Mouse (Mus musculus): ENCODE results near the gene Adamts12. TPM values are rescaled to one million over a fixed set of nuclear protein-coding genes. Genes with fewer than 3 reads are reported as not detected.

Adamts12 gene
- polyA plus RNA-seq (2012; rRNA removed), result 0.29 and 0.35 TPM in 2 replicates

- Histone ChIP-seq H3K27me3 (ENCODE audit: control insufficient read depth, insufficient read depth, low read length) (no peaks in the 10 kb centered on the region), H3K4me1 (replicated peaks; ENCODE audit: control insufficient read depth, insufficient read depth, low read length) (no peaks in the 10 kb centered on the region), H3K27ac (ENCODE audit: control insufficient read depth, insufficient read depth, low read length) (no peak within 1 kb of the TSS), H3K4me3 (ENCODE audit: control insufficient read depth, insufficient read depth, low read length) (no peak within 1 kb of the TSS), H3K36me3 (ENCODE audit: control insufficient read depth, insufficient read depth, low read length) (no peaks in the 10 kb centered on the region)
- 9% methylated on average over 25 of the region's 25 CpGs for WGBS
- no peak for DNase-seq
- TF ChIP-seq POLR2A (IDR thresholded peaks at IDR 0.05; ENCODE audit: control insufficient read depth, extremely low read depth, insufficient read depth, low read length, poor library complexity) (no peak), CTCF (IDR thresholded peaks at IDR 0.05; ENCODE audit: borderline replicate concordance, control insufficient read depth, extremely low read depth, insufficient read depth, low read length, poor library complexity) (no peak)
Observed at GRCm38 (mm10) chr15:11064558-11065411, at the start of gene Adamts12. Gene Adamts12 (plus strand): TSS chr15:11064790.

- Histone ChIP-seq H3K4me1 (replicated peaks; ENCODE audit: control insufficient read depth, insufficient read depth, low read length) (no peaks in the 10 kb centered on the region), H3K4me3 (ENCODE audit: control insufficient read depth, insufficient read depth, low read length) (no peak overlapping the region), H3K36me3 (ENCODE audit: control insufficient read depth, insufficient read depth, low read length) (no peaks in the 10 kb centered on the region), H3K27me3 (ENCODE audit: control insufficient read depth, insufficient read depth, low read length) (no peaks in the 10 kb centered on the region), H3K27ac (ENCODE audit: control insufficient read depth, insufficient read depth, low read length) (no peak overlapping the region)
- TF ChIP-seq POLR2A (IDR thresholded peaks at IDR 0.05; ENCODE audit: control insufficient read depth, extremely low read depth, insufficient read depth, low read length, poor library complexity) (no peak), CTCF (IDR thresholded peaks at IDR 0.05; ENCODE audit: borderline replicate concordance, control insufficient read depth, extremely low read depth, insufficient read depth, low read length, poor library complexity) (no peak)
- whole genome bisulfite sequencing, result 74% methylated on average over 2 of the region's 2 CpGs
- DNase-seq, result no peak
Observed at GRCm38 (mm10) chr15:11014931-11015330, 49.7 kb upstream of the Adamts12 start.

DNA sequence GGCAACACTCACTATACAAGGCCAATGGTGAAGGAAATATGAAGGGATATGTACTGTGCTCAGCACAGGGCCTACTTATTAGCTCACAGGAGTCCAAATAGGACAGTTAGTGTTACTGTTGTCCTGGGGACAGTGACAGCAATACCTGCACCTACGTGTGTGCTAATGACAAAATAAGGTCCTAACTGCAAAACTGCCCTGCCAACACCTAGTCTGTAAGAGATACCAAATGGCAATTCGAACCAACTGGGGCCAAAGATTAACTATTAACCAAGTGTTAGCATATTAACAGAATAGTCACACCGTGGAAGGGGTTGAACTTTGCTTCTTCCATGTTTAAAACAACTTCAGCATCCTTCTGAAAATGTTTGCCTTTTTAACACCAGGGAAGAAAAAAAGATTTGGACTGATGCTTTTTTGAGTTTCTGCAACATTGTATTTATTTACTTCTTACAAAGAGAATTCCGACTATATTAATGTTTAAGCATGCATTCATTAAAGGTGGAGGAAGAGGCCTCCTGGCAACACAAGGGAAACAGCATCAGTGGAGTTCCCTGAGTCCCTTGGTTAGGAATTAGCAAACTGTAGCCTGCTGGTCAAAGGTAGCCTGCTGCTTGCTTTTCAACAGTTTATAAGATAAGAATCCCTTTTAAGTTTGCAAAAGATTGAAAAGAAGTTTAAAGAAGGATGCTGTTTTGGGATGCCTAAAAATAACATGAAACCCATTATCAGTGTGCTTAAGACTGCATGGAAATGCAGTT lies 37.6 kb upstream of the Adamts12 start:
- WGBS, result 85% methylated on average over 4 of the region's 4 CpGs
- Histone ChIP-seq H3K4me1 (replicated peaks; ENCODE audit: control insufficient read depth, insufficient read depth, low read length) (no peaks in the 10 kb centered on the region), H3K4me3 (ENCODE audit: control insufficient read depth, insufficient read depth, low read length) (no peak overlapping the region), H3K36me3 (ENCODE audit: control insufficient read depth, insufficient read depth, low read length) (no peaks in the 10 kb centered on the region), H3K27me3 (ENCODE audit: control insufficient read depth, insufficient read depth, low read length) (no peaks in the 10 kb centered on the region), H3K27ac (ENCODE audit: control insufficient read depth, insufficient read depth, low read length) (no peak overlapping the region)
- no peak for TF ChIP-seq POLR2A (IDR thresholded peaks at IDR 0.05; ENCODE audit: control insufficient read depth, extremely low read depth, insufficient read depth, low read length, poor library complexity)
- no peak for TF ChIP-seq CTCF (IDR thresholded peaks at IDR 0.05; ENCODE audit: borderline replicate concordance, control insufficient read depth, extremely low read depth, insufficient read depth, low read length, poor library complexity)
- DNase-seq, result no peak

GRCm38 (mm10) chr15:11030188-11030587 lies 34.4 kb upstream of the Adamts12 start:
- no peak overlapping the region for H3K4me3 ChIP-seq (ENCODE audit: control insufficient read depth, insufficient read depth, low read length)
- WGBS, result 89% methylated on average over 3 of the region's 3 CpGs
- H3K27me3 ChIP-seq (ENCODE audit: control insufficient read depth, insufficient read depth, low read length), result no peaks in the 10 kb centered on the region; the same call in 1 of the 2 replicates
- no peaks in the 10 kb centered on the region for H3K36me3 ChIP-seq (ENCODE audit: control insufficient read depth, insufficient read depth, low read length)
- no peaks in the 10 kb centered on the region for H3K4me1 ChIP-seq (replicated peaks; ENCODE audit: control insufficient read depth, insufficient read depth, low read length)
- no peak overlapping the region for H3K27ac ChIP-seq (ENCODE audit: control insufficient read depth, insufficient read depth, low read length)
- TF ChIP-seq CTCF (IDR thresholded peaks at IDR 0.05; ENCODE audit: borderline replicate concordance, control insufficient read depth, extremely low read depth, insufficient read depth, low read length, poor library complexity) (no peak), POLR2A (IDR thresholded peaks at IDR 0.05; ENCODE audit: control insufficient read depth, extremely low read depth, insufficient read depth, low read length, poor library complexity) (no peak)
- DNase-seq, result no peak

- no peak for DNase-seq
- H3K4me3 ChIP-seq (ENCODE audit: control insufficient read depth, insufficient read depth, low read length), result no peak overlapping the region
- no peak overlapping the region for H3K27ac ChIP-seq (ENCODE audit: control insufficient read depth, insufficient read depth, low read length)
- H3K27me3 ChIP-seq (ENCODE audit: control insufficient read depth, insufficient read depth, low read length), result no peaks in the 10 kb centered on the region; the same call in 1 of the 2 replicates
- no peaks in the 10 kb centered on the region for H3K4me1 ChIP-seq (replicated peaks; ENCODE audit: control insufficient read depth, insufficient read depth, low read length)
- whole genome bisulfite sequencing, result 8% methylated on average over 34 of the region's 34 CpGs
- H3K36me3 ChIP-seq (ENCODE audit: control insufficient read depth, insufficient read depth, low read length), result no peaks in the 10 kb centered on the region
- no peak for TF ChIP-seq POLR2A (IDR thresholded peaks at IDR 0.05; ENCODE audit: control insufficient read depth, extremely low read depth, insufficient read depth, low read length, poor library complexity)
- no peak for TF ChIP-seq CTCF (IDR thresholded peaks at IDR 0.05; ENCODE audit: borderline replicate concordance, control insufficient read depth, extremely low read depth, insufficient read depth, low read length, poor library complexity)
Observed at GRCm38 (mm10) chr15:11035947-11036474, 28.6 kb upstream of the Adamts12 start.

All from thymus, adult 2 months (tissue).